Mouse (Mus musculus) MEL (cell line): ENCODE data around the gene Olfr1416.

Experiments used
- CTCF ChIP-seq, 3 experiments: IDR thresholded peaks in 2 of 3; conservative IDR thresholded peaks in 1 of 3; 2 replicates each; pipeline ENCODE4 v1.5.1; 2011 to 2012; ENCODE audit warnings: low read length in 3 of 3, low read depth in 2 of 3, mild to moderate bottlenecking in 2 of 3, improper control_type of control experiment in 1 of 3, inconsistent platforms in 1 of 3, mixed read lengths in 1 of 3, moderate library complexity in 1 of 3; ENCODE audit not compliant: control insufficient read depth in 1 of 3, insufficient read depth in 1 of 3, poor library complexity in 1 of 3, severe bottlenecking in 1 of 3
- EP300 ChIP-seq, 2 experiments: IDR thresholded peaks; 2 replicates each; pipeline ENCODE4 v1.6.1; 2011; ENCODE audit warnings: improper control_type of control experiment in 2 of 2, low read length in 2 of 2, low read depth in 1 of 2, mild to moderate bottlenecking in 1 of 2
- GATA1 ChIP-seq: IDR thresholded peaks from 2 replicates; pipeline ENCODE4 v1.6.1; 2011; ENCODE audit warnings: low read depth, low read length, improper control_type of control experiment
- HCFC1 ChIP-seq: IDR thresholded peaks from 2 replicates; pipeline ENCODE4 v1.6.1; 2012; ENCODE audit warnings: low read depth, mild to moderate bottlenecking, inconsistent platforms, low read length, improper control_type of control experiment, moderate library complexity
- POLR2A ChIP-seq, 2 experiments: IDR thresholded peaks; 2 replicates each; pipeline ENCODE4 v1.6.1; 2011 to 2012; ENCODE audit warnings: low read length in 2 of 2, mild to moderate bottlenecking in 2 of 2, control low read depth in 1 of 2, improper control_type of control experiment in 1 of 2, low read depth in 1 of 2, moderate library complexity in 1 of 2; ENCODE audit not compliant: control insufficient read depth in 1 of 2, insufficient read depth in 1 of 2, poor library complexity in 1 of 2
- POLR2AphosphoS2 ChIP-seq: IDR thresholded peaks from 2 replicates; pipeline ENCODE4 v1.6.1; 2011; ENCODE audit warnings: low read length, improper control_type of control experiment
- RCOR1 ChIP-seq: IDR thresholded peaks from 2 replicates; pipeline ENCODE4 v1.6.1; 2012; ENCODE audit warnings: low read depth, mild to moderate bottlenecking, inconsistent platforms, low read length, improper control_type of control experiment
- TBP ChIP-seq: IDR thresholded peaks from 2 replicates; pipeline ENCODE4 v1.8.0; 2011; ENCODE audit warnings: low read depth, low read length, improper control_type of control experiment
- ZNF384 ChIP-seq: IDR thresholded peaks from 2 replicates; pipeline ENCODE4 v1.6.1; 2012; ENCODE audit warnings: low read depth, mild to moderate bottlenecking, inconsistent platforms, low read length, improper control_type of control experiment

DNA sequence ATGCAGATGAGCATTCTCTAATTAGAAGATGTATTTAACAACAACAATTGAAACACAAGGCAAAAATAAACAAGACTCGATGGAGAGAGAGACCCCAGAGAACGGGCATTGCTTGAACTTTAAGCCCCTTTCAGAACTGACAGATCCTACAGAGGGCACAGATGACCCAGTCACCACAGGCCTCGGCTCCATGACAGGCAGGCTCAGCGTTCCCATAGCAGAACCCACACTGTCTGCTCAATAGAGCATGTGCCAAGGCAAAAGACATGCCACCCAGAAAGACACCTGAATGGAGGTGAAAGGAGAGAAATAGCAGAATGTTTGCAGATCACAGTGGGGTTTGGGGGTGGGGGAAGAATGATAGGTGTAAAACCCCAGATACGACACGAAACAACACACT, 26.5 kb downstream of the Olfr1416 start:
- TF ChIP-seq POLR2AphosphoS2 (no peak), ZNF384 (no peak), POLR2A (IDR thresholded peaks at IDR 0.05; ENCODE audit: control insufficient read depth in 1 of 2, insufficient read depth in 1 of 2, low read depth in 1 of 2, low read length in 2 of 2, poor library complexity in 1 of 2) (no peak), GATA1 (no peak), HCFC1 (no peak), EP300 (IDR thresholded peaks at IDR 0.05; ENCODE audit: low read depth in 1 of 2, low read length in 2 of 2) (no peak), CTCF (IDR thresholded peaks at IDR 0.05 in 2 of 3, conservative IDR thresholded peaks at IDR 0.05 in 1 of 3; ENCODE audit: control insufficient read depth in 1 of 3, insufficient read depth in 1 of 3, low read depth in 2 of 3, low read length in 3 of 3, poor library complexity in 1 of 3, severe bottlenecking in 1 of 3) (no peak), RCOR1 (no peak), TBP (no peak)
